Mouse (Mus musculus) ES-E14 (cell line): ENCODE data around the gene Ttc22. TPM values are rescaled to one million over a fixed set of nuclear protein-coding genes. Genes with fewer than 3 reads are reported as not detected.

Experiments
- DNase-seq: peaks from one replicate; pipeline ENCODE4 v3.0.0-alpha.2; 2013; ENCODE audit warnings: low read depth, low spot score
- H3K27ac ChIP-seq: 2 replicates; pipeline ENCODE4 v1.5.1; 2012; ENCODE audit warnings: low read depth, mild to moderate bottlenecking, low read length, moderate library complexity, mixed read lengths; ENCODE audit not compliant: poor library complexity, insufficient read depth, severe bottlenecking
- H3K36me3 ChIP-seq: 2 replicates; pipeline ENCODE4 v1.6.1; 2012; ENCODE audit warnings: mild to moderate bottlenecking, low read length, moderate library complexity, mixed read lengths; ENCODE audit not compliant: control insufficient read depth, poor library complexity, insufficient read depth, severe bottlenecking
- H3K4me1 ChIP-seq, 2 experiments: fragments of 150-350 bp in 1 of 2; sonication (generic) in 1 of 2; 2 replicates each; pipeline ENCODE4 v1.6.1; 2012; ENCODE audit warnings: low read length in 2 of 2, mild to moderate bottlenecking in 1 of 2, mixed read lengths in 1 of 2; ENCODE audit not compliant: control insufficient read depth in 2 of 2, insufficient read depth in 2 of 2, poor library complexity in 1 of 2
- H3K4me3 ChIP-seq, 2 experiments: fragments of 150-350 bp in 1 of 2; sonication (generic) in 1 of 2; 2 replicates each; pipeline ENCODE4 v1.5.1; 2012; ENCODE audit warnings: low read length in 2 of 2, low read depth in 1 of 2, mild to moderate bottlenecking in 1 of 2, mixed read lengths in 1 of 2; ENCODE audit not compliant: insufficient read depth in 1 of 2, poor library complexity in 1 of 2, severe bottlenecking in 1 of 2
- H3K9ac ChIP-seq: 2 replicates; pipeline ENCODE4 v1.6.1; 2012; ENCODE audit warnings: low read depth, mild to moderate bottlenecking, low read length, mixed read lengths; ENCODE audit not compliant: poor library complexity, insufficient read depth, severe bottlenecking
- H3K9me3 ChIP-seq: fragments of 150-350 bp; sonication (generic); 2 replicates; pipeline ENCODE4 v1.6.1; 2012; ENCODE audit warnings: low read depth, mild to moderate bottlenecking, low read length; ENCODE audit not compliant: control insufficient read depth, insufficient read depth
- CHD2 ChIP-seq: IDR thresholded peaks from 2 replicates; pipeline ENCODE4 v1.6.1; 2014; ENCODE audit warnings: mild to moderate bottlenecking, low read depth, low read length, inconsistent platforms
- HCFC1 ChIP-seq: IDR thresholded peaks from 2 replicates; pipeline ENCODE4 v1.6.1; 2012; ENCODE audit warnings: low read length, inconsistent platforms, borderline replicate concordance; ENCODE audit not compliant: insufficient read depth
- MAFK ChIP-seq: IDR thresholded peaks from 2 replicates; pipeline ENCODE4 v1.6.1; 2014; ENCODE audit warnings: mild to moderate bottlenecking, low read depth, low read length, inconsistent platforms; ENCODE audit not compliant: insufficient read depth
- ZC3H11A ChIP-seq: IDR thresholded peaks from 2 replicates; pipeline ENCODE4 v1.6.1; 2012; ENCODE audit warnings: low read depth, mild to moderate bottlenecking, inconsistent platforms, low read length, borderline replicate concordance
- ZNF384 ChIP-seq: IDR thresholded peaks from 2 replicates; pipeline ENCODE4 v1.6.1; 2012; ENCODE audit warnings: low read depth, low read length, inconsistent platforms
- in situ Hi-C, 2 experiments: fragments of 600-800 bp; cut with MboI; formaldehyde crosslinking; loops; one replicate each; pipeline ENCODE4 v1.15.1; 2025; ENCODE audit warnings: low sequenced_read_pairs in 2 of 2, inconsistent platforms in 1 of 2; ENCODE audit not compliant: unreplicated experiment in 2 of 2
- total RNA-seq: library from RNA; depleted of rRNA; stranded (reverse); fragments of 300-350 nt; gene quantifications from 2 replicates; pipeline ENCODE4 v1.2.3, GENCODE M21; 2012

Ttc22 gene
- total RNA-seq, 1 experiment: 0.09 TPM

DNA sequence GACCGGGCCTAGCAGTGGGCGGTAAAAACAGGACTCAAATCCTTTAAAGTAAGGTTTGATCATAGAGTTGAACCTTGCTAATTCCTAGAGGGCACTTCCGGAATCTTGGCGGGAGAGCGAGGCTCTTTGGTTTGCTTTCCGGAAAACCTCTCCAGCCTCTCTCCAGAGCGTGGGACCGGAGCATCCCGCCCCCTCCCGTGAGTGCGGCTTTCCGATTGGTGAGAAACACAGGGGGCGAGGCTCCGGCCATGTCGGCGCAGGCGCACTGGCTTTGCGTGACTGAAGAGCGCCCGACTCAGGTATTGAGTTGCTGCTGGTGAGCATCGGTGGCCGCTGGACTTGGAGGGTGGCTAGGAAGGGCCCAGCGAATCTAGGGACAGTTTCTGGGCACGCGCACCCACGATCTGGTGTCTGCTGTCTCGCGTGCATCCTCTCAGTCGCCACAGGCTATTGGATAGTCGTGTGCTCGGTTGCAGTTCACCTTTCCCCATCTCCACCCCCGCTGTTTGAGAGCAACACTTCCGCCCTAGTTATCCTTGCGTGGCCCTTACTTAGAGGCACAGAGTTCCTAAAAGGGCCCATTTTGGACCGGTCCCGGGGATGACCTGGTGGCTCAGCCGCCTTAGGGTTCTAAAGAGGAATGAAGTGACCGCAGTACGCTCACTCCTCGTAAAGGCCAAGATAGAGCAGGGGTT lies 28.7 kb downstream of the Ttc22 start, which contains the start of gene Pars2:
TSS of gene Pars2 (plus strand) at position 237 of the 695 bp plus-strand sequence.
- in situ Hi-C loops: no loop called here
- peaks cover 13% of the 10 kb centered on the region; the same call in 1 of the 2 replicates for H3K36me3 ChIP-seq
- peak within 1 kb of the TSS; percentile 79 to 96 for H3K4me3 ChIP-seq
- H3K9me3 ChIP-seq: no peaks in the 10 kb centered on the region
- peak; percentile 96 for DNase-seq
- peak within 1 kb of the TSS; percentile 89 for H3K9ac ChIP-seq
- 0 out of 2 replicates have a peak within 1 kb of the TSS, but pooled peaks have one; percentile 38 for H3K27ac ChIP-seq
- H3K4me1 ChIP-seq: peaks cover 4 to 6% of the 10 kb centered on the region in 2 experiments; a peak in 2 of 4 replicates
- TF ChIP-seq ZC3H11A: no peak
- TF ChIP-seq HCFC1: 0 out of 2 replicates have a peak, but pooled peaks have one; percentile 42
- no peak for TF ChIP-seq ZNF384
- 0 out of 2 replicates have a peak, but pooled peaks have one; percentile 42 for TF ChIP-seq CHD2

DNA sequence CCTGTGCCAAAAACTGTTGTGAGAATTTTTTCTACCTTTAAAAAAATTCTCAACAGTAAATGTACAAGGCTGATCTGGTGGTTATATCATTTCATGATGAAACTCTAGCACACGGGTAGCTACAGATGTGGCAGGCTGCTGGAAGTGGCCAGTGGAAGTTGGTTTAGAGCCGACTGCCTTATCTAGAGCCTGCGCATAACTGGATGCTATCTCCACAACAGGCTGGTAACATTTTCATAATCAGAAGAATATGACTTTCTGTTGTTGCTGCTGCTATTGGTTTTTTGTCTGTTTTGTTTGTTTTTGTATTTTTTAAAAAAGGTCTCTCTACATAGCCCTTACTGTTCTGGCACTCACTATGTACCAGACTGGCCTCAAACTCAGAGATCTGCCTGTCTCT lies 30.3 kb downstream of the Ttc22 start:
- TF ChIP-seq ZNF384 (no peak), ZC3H11A (no peak), CHD2 (no peak), MAFK (no peak), HCFC1 (no peak)
- Histone ChIP-seq H3K9me3 (no peaks in the 10 kb centered on the region), H3K4me1 (peaks cover 4 to 6% of the 10 kb centered on the region in 2 experiments; a peak in 2 of 4 replicates), H3K9ac (no peak overlapping the region), H3K4me3 (no peak overlapping the region), H3K27ac (no peak overlapping the region), H3K36me3 (peaks cover 13% of the 10 kb centered on the region; the same call in 1 of the 2 replicates)
- in situ Hi-C loops: no loop called here
- no peak for DNase-seq

DNA sequence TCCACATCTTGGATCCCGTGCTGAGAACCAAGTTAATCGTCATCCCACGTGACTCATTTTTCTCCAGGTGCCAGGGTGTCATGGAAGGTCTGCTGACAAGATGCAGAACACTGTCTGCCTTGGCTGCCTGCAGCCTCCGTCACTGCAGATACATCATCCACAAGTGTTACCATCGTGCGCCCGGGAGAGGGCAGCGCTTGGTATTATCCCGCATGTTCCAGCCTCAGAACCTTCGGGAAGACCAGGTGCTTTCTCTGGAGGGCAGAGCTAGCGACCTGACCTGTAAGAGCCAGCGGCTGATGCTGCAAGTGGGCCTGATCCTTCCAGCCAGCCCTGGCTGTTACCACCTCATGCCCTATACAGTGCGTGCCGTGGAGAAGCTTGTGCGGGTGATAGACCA lies 30.8 kb downstream of the Ttc22 start:
- Histone ChIP-seq H3K27ac (no peak overlapping the region), H3K4me1 (peaks cover 4 to 6% of the 10 kb centered on the region in 2 experiments; a peak in 2 of 4 replicates), H3K9ac (peak overlapping the region; percentile 19; the same call in 1 of the 2 replicates), H3K4me3 (peak overlapping the region in 1 of 2 experiments; percentile 18; a peak in 2 of 4 replicates), H3K36me3 (peaks cover 14% of the 10 kb centered on the region; the same call in 1 of the 2 replicates), H3K9me3 (no peaks in the 10 kb centered on the region)
- no peak for DNase-seq
- in situ Hi-C loops: no loop called here
- TF ChIP-seq CHD2 (no peak), MAFK (no peak), HCFC1 (no peak), ZNF384 (no peak), ZC3H11A (no peak)

DNA sequence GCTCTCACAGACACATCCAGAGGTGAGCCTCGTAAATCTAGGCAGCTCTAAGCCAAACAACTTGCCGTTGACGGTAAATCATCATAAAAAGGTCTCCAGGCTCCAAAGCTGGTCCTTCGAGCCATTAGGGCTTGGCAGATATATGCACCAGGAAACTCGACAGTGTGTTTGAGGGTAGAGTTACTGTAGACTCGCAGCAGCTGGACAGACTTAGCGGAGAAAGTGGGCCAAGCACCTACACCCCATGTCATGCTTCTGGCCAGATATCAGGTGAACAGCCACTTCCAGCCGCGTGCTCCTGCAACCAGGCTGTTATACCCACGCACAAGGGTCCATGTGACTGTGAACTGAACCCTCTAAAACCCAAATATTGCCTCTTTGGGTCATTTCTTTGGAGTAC lies 33.4 kb downstream of the Ttc22 start:
- peaks cover 22% of the 10 kb centered on the region; the same call in 1 of the 2 replicates for H3K36me3 ChIP-seq
- no peaks in the 10 kb centered on the region for H3K9me3 ChIP-seq
- in situ Hi-C loops: no loop called here
- H3K9ac ChIP-seq: no peak overlapping the region
- no peak for DNase-seq
- no peak overlapping the region for H3K27ac ChIP-seq
- TF ChIP-seq MAFK (no peak), HCFC1 (no peak), CHD2 (no peak), ZNF384 (no peak)
- no peak overlapping the region for H3K4me3 ChIP-seq
- H3K4me1 ChIP-seq: peaks cover 4 to 7% of the 10 kb centered on the region in 2 experiments; a peak in 2 of 4 replicates
